Mouse (Mus musculus): Measurements from ENCODE around the gene Lipo2.
"Not testable (repeated sequence)": the region's sequence is repeated elsewhere in the genome, so short reads cannot be mapped to it uniquely, and the experiment has no call there.

The Lipo2 gene

DNA sequence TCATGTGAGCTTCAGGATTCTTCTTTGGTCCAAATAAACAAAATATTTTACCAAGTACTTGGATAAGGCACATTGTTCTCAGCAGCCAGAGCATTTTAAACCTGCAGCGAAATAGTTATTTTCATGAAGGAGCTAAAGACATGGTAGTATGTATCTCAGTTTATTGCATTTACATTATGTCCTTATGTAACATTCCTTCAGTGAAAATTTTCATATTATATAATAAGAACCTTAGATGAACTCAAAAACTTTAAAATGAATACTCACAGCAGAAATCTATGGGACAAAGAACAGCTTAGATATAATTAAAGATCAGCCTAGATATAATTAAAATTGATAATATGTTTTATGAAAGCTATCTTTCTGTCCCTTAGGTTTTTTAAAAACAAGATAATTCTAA is at the start of gene Lipo2:
Gene Lipo2 (minus strand): TSS at position 101 of the 400 bp plus-strand sequence.
- in situ Hi-C loops (cut with MseI, MboI): not testable (repeated sequence)

DNA sequence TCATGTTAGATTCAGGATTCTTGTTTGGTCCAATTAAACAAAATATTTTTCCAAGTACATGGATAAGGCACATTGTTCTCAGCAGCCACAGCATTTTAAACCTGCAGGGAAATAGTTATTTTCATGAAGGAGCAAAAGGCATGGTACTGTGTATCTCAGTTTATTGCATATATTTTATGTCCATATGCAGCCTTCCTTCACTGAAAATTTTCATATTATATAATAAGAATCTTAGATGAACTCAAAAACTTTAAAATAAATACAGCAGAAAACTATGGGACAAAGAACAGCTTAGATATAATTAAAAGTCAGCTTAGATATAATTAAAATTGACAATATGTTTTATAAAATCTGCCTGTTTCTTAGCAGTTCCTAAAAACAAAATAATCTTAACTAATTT is 36.2 kb upstream of the Lipo2 start, which contains the start of gene Lipo1:
Gene Lipo1 (minus strand): TSS at position 101 of the 400 bp plus-strand sequence.
- in situ Hi-C loops (cut with MseI, MboI): loop anchor here in 1 of 2 experiments (25.0 kb wide), 1 partner anchor 200 kb away; no protein-coding TSS in a partner anchor

DNA sequence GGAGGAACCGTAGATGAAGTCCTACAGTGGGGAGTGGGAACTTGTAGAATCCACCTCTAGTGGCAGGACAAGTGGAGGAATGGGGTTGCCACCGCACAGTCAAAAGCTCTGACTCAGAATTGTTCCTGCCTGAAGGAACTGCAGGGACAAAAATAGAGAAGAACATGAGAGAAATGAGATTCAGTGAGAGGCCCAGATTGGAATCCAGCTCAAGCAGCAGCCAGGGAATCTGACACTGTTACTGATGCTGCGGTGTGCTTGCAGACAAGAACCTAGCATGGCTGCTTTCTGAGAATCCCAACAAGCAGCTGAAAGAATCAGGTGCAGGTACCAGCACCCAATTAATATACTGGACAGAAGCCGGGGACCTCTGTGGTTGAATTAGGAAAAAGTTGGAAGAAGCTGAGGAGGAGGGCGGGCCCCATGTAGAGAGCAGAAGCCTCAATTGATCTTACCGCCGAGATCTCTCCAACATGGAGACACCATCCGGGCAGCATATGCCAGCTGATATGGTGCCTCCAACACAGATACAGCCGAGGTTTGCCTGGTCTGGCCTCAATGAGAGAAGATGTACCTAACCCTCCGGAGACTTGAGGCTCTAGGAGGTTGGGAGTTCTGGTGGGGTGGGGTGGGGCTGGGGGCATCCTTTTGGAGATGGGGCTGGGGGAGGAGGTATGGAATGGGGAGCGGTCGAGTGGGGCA is 35.6 kb upstream of the Lipo2 start:
- in situ Hi-C loops (cut with MseI, MboI): loop anchor here in 1 of 2 experiments (25.0 kb wide), 1 partner anchor 199 kb away; no protein-coding TSS in a partner anchor

DNA sequence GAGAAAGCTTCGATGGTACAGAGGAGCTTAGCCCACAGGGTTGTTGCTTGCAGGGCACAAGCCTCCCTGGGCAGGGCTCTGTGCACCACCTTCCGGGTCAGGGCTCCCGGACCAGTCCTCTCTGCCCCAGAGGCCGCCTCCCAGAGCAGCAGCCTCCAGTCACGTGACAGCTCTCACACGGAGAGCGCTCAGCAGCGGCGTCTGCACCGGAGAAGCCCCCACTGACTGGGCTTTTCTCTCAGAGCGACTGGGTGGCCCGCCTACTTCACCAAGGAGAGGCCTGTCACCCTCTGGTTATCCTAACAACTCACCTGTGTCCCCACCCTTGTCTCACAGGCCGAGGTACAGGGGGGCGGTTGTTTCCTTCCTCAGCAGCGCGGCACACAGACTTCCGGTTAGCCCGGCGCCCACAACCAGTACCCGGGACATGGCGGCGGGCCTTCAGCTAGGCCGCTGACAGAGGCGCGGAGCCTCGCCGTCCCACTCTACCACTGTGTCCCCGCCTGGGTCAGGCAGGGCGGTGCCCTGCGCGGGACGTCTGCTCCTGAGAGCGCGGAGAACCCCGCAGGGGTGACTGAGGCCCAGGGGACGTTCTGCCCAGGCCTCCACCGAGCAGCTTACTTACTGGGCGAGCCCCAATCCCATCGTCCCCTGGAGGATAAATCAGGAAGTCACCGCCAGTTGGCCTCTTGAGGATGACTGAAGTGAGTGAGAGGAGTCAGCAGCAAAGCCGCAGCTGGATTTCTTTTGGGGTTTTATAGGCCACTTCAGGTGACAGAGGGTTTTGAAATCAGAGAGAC is 10.3 kb upstream of the Lipo2 start, which contains the start of gene Lipo3:
Gene Lipo3 (minus strand): TSS at position 665 of the 800 bp plus-strand sequence.
- in situ Hi-C loops (cut with MseI, MboI): not testable (repeated sequence)
